In genomic region chr2:20969201-20970200, GRCm38 (mm10) we compare ENCODE assay signal across 8 mouse cellular contexts. TPM values are rescaled to one million over a fixed set of nuclear protein-coding genes. Genes with fewer than 3 reads are reported as not detected.
DNase-seq lines count a peak whose midpoint lies in the region; ATAC-seq and TF ChIP-seq lines count a peak whose summit lies in the region.

No protein-coding gene starts in this region.

- WGBS in hindbrain, postnatal 0 days, result under 1% methylated on average over 47 of the region's 49 CpGs

- TF ChIP-seq CTCF in gastrocnemius, adult 2 months (IDR thresholded peaks at IDR 0.05), result no peak
- TF ChIP-seq CTCF in hindbrain, postnatal 0 days (IDR thresholded peaks at IDR 0.05; ENCODE audit: low read depth), result no peak
- TF ChIP-seq CTCF in left cerebral cortex, adult 2 months (IDR thresholded peaks at IDR 0.05), result no peak; the same call in 1 of the 2 replicates

- no peaks in the 10 kb centered on the region for H3K36me3 ChIP-seq in hindbrain, postnatal 0 days (ENCODE audit: insufficient read depth, low read length)

- intact Hi-C loops in gastrocnemius, adult 2 months (cut with DNase I), result loop anchor here (5.0 kb wide), 3 partner anchors 57 to 233 kb away; no protein-coding TSS in a partner anchor
- intact Hi-C loops in left cerebral cortex, adult 2 months (cut with DNase I), result loop anchor here (1.0 to 5.0 kb wide), 4 partner anchors 68 to 171 kb away; no protein-coding TSS in a partner anchor

- H3K4me2 ChIP-seq in hindbrain, postnatal 0 days (ENCODE audit: low read depth, low read length), result peak overlapping the region; percentile 93

- peak overlapping the region; percentile 96 for H3K27ac ChIP-seq in gastrocnemius, adult 2 months
- H3K27ac ChIP-seq in hindbrain, postnatal 0 days, result peak overlapping the region; percentile 100
- H3K27ac ChIP-seq in left cerebral cortex, adult 2 months, result peak overlapping the region; percentile 96

- no peaks in the 10 kb centered on the region for H3K9me3 ChIP-seq in hindbrain, postnatal 0 days (ENCODE audit: low read length)

- DNase-seq in ZHBTc4 (ENCODE audit: low read depth, low spot score), result peak; percentile 98
- peak; percentile 97 for DNase-seq in gastrocnemius, adult 2 months
- DNase-seq in hindbrain, postnatal 0 days (ENCODE audit: low spot score), result peak; percentile 99
- DNase-seq in left cerebral cortex, adult 2 months (ENCODE audit: extremely low spot score in 1 of 2, low spot score in 2 of 2), result peak; percentile 95 to 96
- DNase-seq in right cerebral cortex, adult 2 months (ENCODE audit: low spot score in 2 of 2), result peak; percentile 95 to 98
- peak; percentile 95 for DNase-seq in urinary bladder, postnatal 14 days (ENCODE audit: low spot score)

- H3K9ac ChIP-seq in hindbrain, postnatal 0 days (replicated peaks; ENCODE audit: low read length), result peak overlapping the region; percentile 99

- no peaks in the 10 kb centered on the region for H3K27me3 ChIP-seq in hindbrain, postnatal 0 days (ENCODE audit: insufficient read depth, low read length)

- ATAC-seq in common myeloid progenitor, adult 5-6 weeks (replicated peaks; ENCODE audit: low read depth, poor library complexity, severe bottlenecking), result peak; percentile 87
- ATAC-seq in hindbrain, postnatal 0 days, result peak; percentile 97
- ATAC-seq in megakaryocyte, adult 5-6 weeks (ENCODE audit: poor library complexity, severe bottlenecking), result peak; percentile 86

- H3K4me3 ChIP-seq in gastrocnemius, adult 2 months, result peak overlapping the region; percentile 85
- H3K4me3 ChIP-seq in hindbrain, postnatal 0 days (ENCODE audit: low read length), result peak overlapping the region; percentile 95
- H3K4me3 ChIP-seq in left cerebral cortex, adult 2 months, result peak overlapping the region; percentile 62

- peaks cover 4% of the 10 kb centered on the region; the same call in 1 of the 2 replicates for H3K4me1 ChIP-seq in hindbrain, postnatal 0 days (ENCODE audit: insufficient read depth, low read length)

RNA-seq across cellular contexts. Expression of gene Arhgap21, which starts 0.8 kb away (rescaled TPM):
- 62.4 and 102 TPM in 2 replicates for total RNA-seq in common myeloid progenitor, adult 5-6 weeks (2017)
- 10 to 100 TPM; 32.4 to 35.6 TPM for total RNA-seq in gastrocnemius, adult 2 months (2021)
- 65.8 and 76.4 TPM in 2 replicates for total RNA-seq in hindbrain, postnatal 0 days (2014; rRNA removed)
- polyA plus RNA-seq in hindbrain, postnatal 0 days (2015; fragmentation: Nextera tagmentation; extraction: Ambion mirVana), result 26.6 and 27.7 TPM in 2 replicates
- total RNA-seq in left cerebral cortex, adult 2 months (2021), result 100 to 1,000 TPM; 299 to 304 TPM
- total RNA-seq in megakaryocyte, adult 5-6 weeks (2015), result 17.3 and 17.7 TPM in 2 replicates
- total RNA-seq in megakaryocyte, adult 5-6 weeks (2017), result 11.4 and 26.1 TPM in 2 replicates

Comparison
In these comparisons a context has a peak if more than half of its experiments do, and no peak if none do; other contexts are left out.
1. Peak in every context shown above with its lines: DNase-seq, ATAC-seq, H3K4me3 ChIP-seq and H3K27ac ChIP-seq.